Mouse (Mus musculus) liver, adult 2 months (tissue): Measurements from ENCODE around the gene Icam4. TPM values are rescaled to one million over a fixed set of nuclear protein-coding genes. Genes with fewer than 3 reads are reported as not detected.

Experiments
- DNase-seq: peaks from one replicate; pipeline ENCODE4 v3.0.0-alpha.2; 2011; ENCODE audit warnings: low read depth, low spot score; ENCODE audit errors: extremely low read depth
- H3K27ac ChIP-seq: fragments of 200-500 bp; replicated peaks from 2 replicates; pipeline ENCODE4 v1.5.1; 2012; ENCODE audit warnings: low read depth, mild to moderate bottlenecking, control low read depth, inconsistent platforms, low read length; ENCODE audit not compliant: insufficient read depth
- H3K27me3 ChIP-seq: fragments of 200-500 bp; 2 replicates; pipeline ENCODE4 v1.6.1; 2012; ENCODE audit warnings: mild to moderate bottlenecking, moderate library complexity, low read length, inconsistent platforms; ENCODE audit not compliant: control insufficient read depth, insufficient read depth
- H3K36me3 ChIP-seq: fragments of 200-500 bp; 2 replicates; pipeline ENCODE4 v1.6.1; 2012; ENCODE audit warnings: low read length, inconsistent platforms; ENCODE audit not compliant: control insufficient read depth, insufficient read depth
- H3K4me1 ChIP-seq: fragments of 200-500 bp; 2 replicates; pipeline ENCODE4 v1.6.1; 2011; ENCODE audit warnings: low read length; ENCODE audit not compliant: control insufficient read depth, insufficient read depth
- H3K4me3 ChIP-seq: fragments of 200-500 bp; 2 replicates; pipeline ENCODE4 v1.5.1; 2011; ENCODE audit warnings: low read depth, mild to moderate bottlenecking, control low read depth, low read length, moderate library complexity; ENCODE audit not compliant: insufficient read depth
- H3K79me2 ChIP-seq: fragments of 200-500 bp; 2 replicates; pipeline ENCODE4 v1.6.1; 2012; ENCODE audit warnings: inconsistent platforms, mild to moderate bottlenecking, low read length, moderate library complexity; ENCODE audit not compliant: control insufficient read depth, insufficient read depth
- H3K9ac ChIP-seq: fragments of 200-500 bp; 2 replicates; pipeline ENCODE4 v1.6.1; 2012; ENCODE audit warnings: low read depth, mild to moderate bottlenecking, control low read depth, inconsistent platforms, low read length
- CTCF ChIP-seq: fragments of 200-500 bp; IDR thresholded peaks from 2 replicates; pipeline ENCODE4 v1.5.1; 2011; ENCODE audit warnings: low read depth, low read length, control low read depth
- POLR2A ChIP-seq: fragments of 200-500 bp; IDR thresholded peaks from 2 replicates; pipeline ENCODE4 v1.6.1; 2011; ENCODE audit warnings: low read length, control low read depth; ENCODE audit not compliant: insufficient read depth; ENCODE audit errors: extremely low read depth
- WGBS: fragments of 180-500 bp; shearing (Covaris S2); methylation state at CpG from one replicate; pipeline ENCODE4 v1.1.7; 2018; 5-methylcytosine and 5-hydroxymethylcytosine counted together
- polyA plus RNA-seq: library from polyadenylated mRNA; depleted of rRNA; stranded (reverse); fragments of >200 nt; gene quantifications from 2 replicates; pipeline ENCODE4 v1.2.3, GENCODE M21; 2012
- total RNA-seq: library from RNA; depleted of rRNA; stranded (reverse); fragments of >200 nt; gene quantifications from 2 replicates; pipeline ENCODE4 v1.2.3, GENCODE M21; 2014

Gene Icam4
- total and polyA plus RNA-seq, 2 experiments, result 0.28 to 0.81 TPM

DNA sequence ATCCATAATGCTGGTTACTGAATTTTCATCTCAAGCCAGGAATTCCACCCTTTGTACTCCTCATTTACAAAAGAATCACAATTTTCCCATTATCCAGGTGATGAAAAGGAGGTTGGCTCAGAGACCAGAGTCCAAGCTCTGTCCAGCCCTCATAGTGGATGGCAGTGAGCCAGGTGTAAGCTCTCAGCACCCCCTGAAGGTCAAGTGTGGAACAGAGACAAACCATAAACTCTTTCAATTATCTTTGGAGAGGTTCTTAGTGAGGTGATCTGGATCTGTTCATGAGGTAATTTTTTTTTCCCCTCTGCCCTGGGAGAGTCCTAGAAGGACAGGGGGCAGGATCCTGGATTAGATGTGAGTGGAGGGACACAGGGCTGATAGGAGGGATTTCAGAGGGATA lies 28.4 kb upstream of the Icam4 start:
- Histone ChIP-seq H3K27me3 (no peaks in the 10 kb centered on the region), H3K36me3 (peaks cover 9% of the 10 kb centered on the region; the same call in 1 of the 2 replicates), H3K4me1 (no peaks in the 10 kb centered on the region; the same call in 1 of the 2 replicates), H3K9ac (no peak overlapping the region), H3K27ac (no peak overlapping the region), H3K79me2 (no peaks in the 10 kb centered on the region), H3K4me3 (no peak overlapping the region)
- peak; percentile 35; the same call in 1 of the 2 replicates for TF ChIP-seq CTCF
- no peak for TF ChIP-seq POLR2A
- DNase-seq, result peak; percentile 48

GRCm38 (mm10) chr9:21001651-21002200 lies 27.4 kb upstream of the Icam4 start:
- peaks cover 10% of the 10 kb centered on the region; the same call in 1 of the 2 replicates for H3K36me3 ChIP-seq
- no peaks in the 10 kb centered on the region; the same call in 1 of the 2 replicates for H3K4me1 ChIP-seq
- no peak overlapping the region for H3K9ac ChIP-seq
- DNase-seq, result peak; percentile 53
- H3K27me3 ChIP-seq, result no peaks in the 10 kb centered on the region
- no peak overlapping the region for H3K4me3 ChIP-seq
- H3K27ac ChIP-seq, result no peak overlapping the region
- WGBS, result 37% methylated on average over 6 of the region's 6 CpGs
- TF ChIP-seq POLR2A (no peak), CTCF (no peak)
- H3K79me2 ChIP-seq, result no peaks in the 10 kb centered on the region

DNA sequence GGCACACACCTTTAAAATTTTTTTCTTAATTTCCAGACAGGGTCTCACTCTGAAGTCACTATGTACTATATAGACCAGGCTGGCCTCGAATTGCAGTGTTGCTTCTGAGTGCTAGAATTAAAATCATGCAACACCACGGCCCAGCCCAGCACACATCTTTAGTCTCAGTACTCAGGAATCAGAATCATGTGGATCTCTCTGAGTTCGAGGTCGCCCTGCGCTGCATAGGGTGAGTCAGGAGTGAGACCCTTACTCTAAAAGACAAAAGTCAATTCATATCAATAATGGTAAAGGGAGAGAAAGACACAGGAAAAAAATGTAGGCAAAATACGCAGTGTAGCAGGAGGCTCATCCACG lies 26.9 kb upstream of the Icam4 start:
- TF ChIP-seq POLR2A (no peak), CTCF (no peak)
- Histone ChIP-seq H3K4me3 (peak overlapping the region; percentile 69; the same call in 1 of the 2 replicates), H3K36me3 (peaks cover 12% of the 10 kb centered on the region; the same call in 1 of the 2 replicates), H3K27ac (no peak overlapping the region; the same call in 1 of the 2 replicates), H3K27me3 (no peaks in the 10 kb centered on the region), H3K9ac (no peak overlapping the region), H3K79me2 (no peaks in the 10 kb centered on the region), H3K4me1 (no peaks in the 10 kb centered on the region; the same call in 1 of the 2 replicates)
- no peak for DNase-seq
- WGBS, result 14% methylated on average over 7 of the region's 7 CpGs

DNA sequence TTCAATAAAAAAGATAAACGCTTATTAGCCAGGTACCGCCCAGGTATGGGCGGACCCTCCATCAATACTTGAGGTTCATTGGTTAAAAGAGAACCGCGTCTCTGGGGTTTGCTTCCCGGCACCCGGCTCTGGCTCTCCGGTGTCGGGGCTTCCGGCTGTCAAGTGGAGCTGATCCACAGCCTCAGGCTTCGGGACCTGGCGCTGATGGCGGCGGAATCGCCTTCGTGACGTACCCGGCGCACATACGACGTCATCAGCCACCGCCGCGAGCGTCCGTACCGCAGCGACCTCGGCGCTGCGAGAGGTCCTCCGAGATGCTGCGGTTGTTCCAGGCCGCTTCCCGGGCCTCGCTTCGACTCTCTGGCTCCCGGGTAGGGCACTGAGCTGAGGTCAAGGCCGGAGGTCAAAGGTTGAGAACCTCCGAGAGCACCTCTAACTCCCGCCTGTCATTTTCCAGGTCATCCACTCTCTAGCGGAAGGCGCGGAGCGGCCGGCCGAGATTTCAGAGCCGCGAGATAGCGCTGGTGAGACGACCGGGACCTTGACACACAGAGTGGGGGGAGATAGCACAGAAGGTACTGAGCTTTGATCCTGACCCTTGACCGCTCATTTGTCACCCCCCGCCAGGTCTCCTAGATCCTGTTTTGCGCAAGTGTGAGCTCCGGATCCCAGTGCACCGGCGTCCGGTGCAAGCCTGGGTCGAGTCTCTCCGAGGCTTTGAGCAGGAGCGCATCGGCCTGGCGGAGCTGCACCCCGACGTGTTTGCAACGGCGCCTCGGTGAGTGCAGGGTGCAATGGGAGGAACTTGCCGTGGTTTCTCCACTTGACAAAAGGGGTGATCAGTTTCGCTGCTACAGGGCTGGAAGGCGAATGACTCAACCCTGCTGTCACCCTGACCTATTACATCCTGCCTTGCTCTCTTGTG lies 26.3 kb upstream of the Icam4 start, which contains the start of gene Mrpl4:
TSS of gene Mrpl4 (plus strand) at position 112 of the 925 bp plus-strand sequence.
- H3K9ac ChIP-seq, result peak within 1 kb of the TSS; percentile 61
- H3K27ac ChIP-seq, result peak within 1 kb of the TSS; percentile 69
- TF ChIP-seq POLR2A (0 out of 2 replicates have a peak, but pooled peaks have one; percentile 34), CTCF (no peak)
- WGBS, result under 1% methylated on average over 72 of the region's 72 CpGs
- H3K4me3 ChIP-seq, result peak within 1 kb of the TSS; percentile 69
- no peaks in the 10 kb centered on the region for H3K27me3 ChIP-seq
- H3K79me2 ChIP-seq, result no peaks in the 10 kb centered on the region
- H3K36me3 ChIP-seq, result peaks cover 16% of the 10 kb centered on the region; the same call in 1 of the 2 replicates
- no peaks in the 10 kb centered on the region; the same call in 1 of the 2 replicates for H3K4me1 ChIP-seq
- peak; percentile 90 for DNase-seq

GRCm38 (mm10) chr9:21007313-21007952 lies 21.7 kb upstream of the Icam4 start:
- Histone ChIP-seq H3K4me1 (no peaks in the 10 kb centered on the region; the same call in 1 of the 2 replicates), H3K36me3 (peaks cover 19% of the 10 kb centered on the region; the same call in 1 of the 2 replicates), H3K27me3 (no peaks in the 10 kb centered on the region), H3K79me2 (no peaks in the 10 kb centered on the region), H3K9ac (no peak overlapping the region), H3K27ac (no peak overlapping the region), H3K4me3 (no peak overlapping the region)
- DNase-seq, result no peak
- TF ChIP-seq POLR2A, result no peak
- no peak for TF ChIP-seq CTCF
- 92% methylated on average over 10 of the region's 10 CpGs for WGBS
